Mouse (Mus musculus) lung, embryonic 14.5 days (tissue): ENCODE results near the gene Lyz2. TPM values are rescaled to one million over a fixed set of nuclear protein-coding genes. Genes with fewer than 3 reads are reported as not detected.
"Not testable (repeated sequence)": the region's sequence is repeated elsewhere in the genome, so short reads cannot be mapped to it uniquely, and the experiment has no call there.

Source experiments
- ATAC-seq: fragments of 200-750 bp; cut with Nextera tagmentation; 2 replicates; pipeline ENCODE4 v1.8.0; 2017; ENCODE audit warnings: mild to moderate bottlenecking, moderate TSS enrichment, moderate library complexity; ENCODE audit not compliant: insufficient read depth
- DNase-seq: peaks from one replicate; pipeline ENCODE4 v3.0.0-alpha.2; 2015
- H3K27ac ChIP-seq: fragments of 300-500 bp; sonication (generic); 2 replicates; pipeline ENCODE4 v1.5.1; 2014; ENCODE audit warnings: low read depth, mild to moderate bottlenecking, moderate library complexity
- H3K27me3 ChIP-seq: fragments of 300-500 bp; sonication (generic); 2 replicates; pipeline ENCODE4 v1.6.1; 2014; ENCODE audit warnings: low read length, control low read depth; ENCODE audit not compliant: insufficient read depth
- H3K36me3 ChIP-seq: fragments of 300-500 bp; sonication (generic); 2 replicates; pipeline ENCODE4 v1.6.1; 2014; ENCODE audit warnings: control low read depth; ENCODE audit not compliant: insufficient read depth
- H3K4me1 ChIP-seq: fragments of 300-500 bp; sonication (generic); 2 replicates; pipeline ENCODE4 v1.6.1; 2014; ENCODE audit warnings: antibody characterized with exemption, control low read depth; ENCODE audit not compliant: insufficient read depth
- H3K4me2 ChIP-seq: fragments of 300-500 bp; sonication (generic); 2 replicates; pipeline ENCODE4 v1.6.1; 2014; ENCODE audit warnings: mild to moderate bottlenecking
- H3K4me3 ChIP-seq: fragments of 300-500 bp; sonication (generic); 2 replicates; pipeline ENCODE4 v1.5.1; 2014; ENCODE audit warnings: low read depth, low read length
- H3K9ac ChIP-seq: fragments of 300-500 bp; sonication (generic); 2 replicates; pipeline ENCODE4 v1.6.1; 2014
- H3K9me3 ChIP-seq: fragments of 300-500 bp; sonication (generic); 2 replicates; pipeline ENCODE4 v1.6.1; 2016; ENCODE audit warnings: low read depth, low read length, control low read depth
- CTCF ChIP-seq: IDR thresholded peaks from 2 replicates; pipeline ENCODE4 v1.5.1; 2016; ENCODE audit warnings: antibody characterized with exemption, low read depth
- WGBS: fragments of 180-500 bp; shearing (Covaris S2); extraction: QIAGEN DNeasy Blood & Tissue Kit; methylation state at CpG from one replicate; pipeline ENCODE4 v1.1.7; 2014; 5-methylcytosine and 5-hydroxymethylcytosine counted together
- polyA plus RNA-seq: library from polyadenylated mRNA; unstranded; fragments of >200 nt; fragmentation: Nextera tagmentation; extraction: Ambion mirVana; gene quantifications from 2 replicates; pipeline ENCODE4 v1.2.1, GENCODE M21; 2014

Gene Lyz2
- polyA plus RNA-seq, 1 experiment from 2014 or later = 105 TPM

- DNase-seq = no peak
- Histone ChIP-seq H3K36me3 (no peaks in the 10 kb centered on the region), H3K4me2 (no peak overlapping the region), H3K9ac (no peak overlapping the region), H3K4me1 (no peaks in the 10 kb centered on the region), H3K27ac (no peak overlapping the region), H3K9me3 (no peaks in the 10 kb centered on the region), H3K27me3 (no peaks in the 10 kb centered on the region), H3K4me3 (no peak overlapping the region)
- ATAC-seq = no peak
- WGBS = 38% methylated on average over 6 of the region's 6 CpGs
- no peak for TF ChIP-seq CTCF
Observed at GRCm38 (mm10) chr10:117290046-117290870, 8.1 kb upstream of the Lyz2 start.

DNA sequence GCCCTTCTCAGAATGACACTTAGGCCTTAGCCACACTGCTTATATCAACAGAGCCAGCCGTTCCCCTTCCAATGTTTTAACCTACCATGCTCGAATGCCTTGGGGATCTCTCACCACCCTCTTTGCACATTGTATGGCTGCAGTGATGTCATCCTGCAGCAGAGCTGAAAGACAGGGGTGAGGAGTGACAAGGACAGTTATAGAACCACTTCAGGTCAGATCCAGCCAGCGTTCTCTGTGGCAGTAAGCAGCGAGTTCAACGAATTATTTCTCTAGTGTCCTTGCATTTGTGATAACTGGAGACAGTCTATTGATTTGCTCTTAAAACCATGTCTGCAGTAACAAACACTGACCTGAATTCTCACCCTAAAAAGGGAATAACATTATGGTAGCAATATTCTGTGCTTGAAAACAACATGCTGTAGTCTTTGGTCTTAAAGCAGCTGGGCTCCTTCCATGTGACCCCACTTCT lies 6.9 kb upstream of the Lyz2 start:
- not testable (repeated sequence) for H3K27ac ChIP-seq, H3K9ac ChIP-seq, H3K4me2 ChIP-seq, H3K4me1 ChIP-seq, DNase-seq, H3K27me3 ChIP-seq, H3K36me3 ChIP-seq, H3K4me3 ChIP-seq, ATAC-seq, H3K9me3 ChIP-seq
- WGBS = 56% methylated on average over 5 of the region's 5 CpGs

GRCm38 (mm10) chr10:117288197-117289033 lies 6.3 kb upstream of the Lyz2 start:
- DNase-seq = no peak
- Histone ChIP-seq H3K4me3 (no peak overlapping the region), H3K4me2 (no peak overlapping the region), H3K9me3 (no peaks in the 10 kb centered on the region), H3K36me3 (no peaks in the 10 kb centered on the region), H3K27me3 (no peaks in the 10 kb centered on the region), H3K9ac (no peak overlapping the region), H3K27ac (no peak overlapping the region), H3K4me1 (no peaks in the 10 kb centered on the region)
- ATAC-seq = no peak
- 91% methylated on average over 9 of the region's 9 CpGs for WGBS
- no peak for TF ChIP-seq CTCF

DNA sequence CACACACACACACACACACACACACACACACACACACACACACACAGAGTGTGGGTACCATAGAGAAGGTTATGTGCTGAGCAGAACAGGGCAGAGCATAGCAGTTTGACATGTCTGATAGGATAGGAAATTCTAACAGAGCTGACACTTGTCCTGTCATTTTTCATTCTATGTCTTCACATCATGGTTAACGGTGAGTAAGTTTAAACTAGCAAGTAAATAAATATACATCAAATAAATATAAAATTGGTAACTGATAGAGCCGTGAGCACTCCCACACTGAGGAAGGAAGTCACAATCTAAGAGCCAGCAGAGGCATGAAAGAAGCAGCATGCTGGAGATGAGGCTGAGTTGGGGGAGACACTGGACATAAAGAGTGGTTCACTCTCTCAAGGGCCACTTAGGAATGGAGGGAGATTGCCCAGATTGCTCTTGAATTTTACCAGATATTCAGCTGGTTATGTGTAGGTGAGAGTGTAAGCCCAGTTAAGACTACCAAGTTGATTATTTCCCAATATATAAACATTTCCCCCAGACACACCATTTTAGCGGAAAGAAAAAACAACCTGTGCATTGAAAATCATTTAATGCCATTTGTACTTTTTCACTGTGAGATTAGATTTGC lies 5.2 kb upstream of the Lyz2 start:
- H3K27ac ChIP-seq = no peak overlapping the region
- no peaks in the 10 kb centered on the region for H3K9me3 ChIP-seq
- H3K4me3 ChIP-seq = no peak overlapping the region
- H3K9ac ChIP-seq = no peak overlapping the region
- H3K4me1 ChIP-seq = no peaks in the 10 kb centered on the region
- no peak for DNase-seq
- no peak overlapping the region for H3K4me2 ChIP-seq
- H3K36me3 ChIP-seq = no peaks in the 10 kb centered on the region
- ATAC-seq = no peak
- TF ChIP-seq CTCF = no peak
- H3K27me3 ChIP-seq = no peaks in the 10 kb centered on the region
- 58% methylated on average over 3 of the region's 3 CpGs for WGBS

- WGBS = 76% methylated on average over 6 of the region's 6 CpGs
- Histone ChIP-seq H3K27me3 (no peaks in the 10 kb centered on the region), H3K4me3 (no peak overlapping the region), H3K4me1 (no peaks in the 10 kb centered on the region), H3K27ac (no peak overlapping the region), H3K9me3 (no peaks in the 10 kb centered on the region), H3K36me3 (no peaks in the 10 kb centered on the region), H3K9ac (no peak overlapping the region), H3K4me2 (no peak overlapping the region)
- TF ChIP-seq CTCF = no peak
- DNase-seq = no peak
- no peak for ATAC-seq
Observed at GRCm38 (mm10) chr10:117286366-117286970, 4.3 kb upstream of the Lyz2 start.

DNA sequence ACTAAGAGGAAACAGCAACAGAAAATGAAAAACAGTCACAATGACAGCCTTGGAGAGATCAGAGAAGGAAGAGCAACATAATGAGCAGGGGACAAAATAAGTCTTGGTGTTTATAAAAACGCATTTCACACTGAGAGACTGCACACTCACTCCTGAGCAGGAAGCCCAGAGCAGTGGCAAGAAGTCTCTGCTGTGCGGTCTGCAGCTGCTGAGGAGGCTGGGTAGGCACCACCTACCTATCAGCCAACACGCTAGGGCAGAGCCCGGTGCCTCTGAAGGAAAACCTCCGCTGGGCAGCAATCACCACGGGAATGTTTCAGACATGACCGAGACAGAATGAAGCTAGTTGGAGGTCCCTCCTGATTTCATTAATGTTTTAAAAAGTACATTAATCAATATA lies 3.5 kb upstream of the Lyz2 start:
- H3K4me1 ChIP-seq, DNase-seq, H3K9ac ChIP-seq, H3K4me3 ChIP-seq, H3K4me2 ChIP-seq, H3K36me3 ChIP-seq, H3K9me3 ChIP-seq, ATAC-seq, H3K27ac ChIP-seq, H3K27me3 ChIP-seq: not testable (repeated sequence)
- 52% methylated on average over 2 of the region's 7 CpGs for WGBS
